ENCODE assay signal across 23 mouse cellular contexts in genomic region chr2:38343573-38343972, GRCm38 (mm10). TPM values are rescaled to one million over a fixed set of nuclear protein-coding genes. Genes with fewer than 3 reads are reported as not detected.
DNase-seq lines count a peak whose midpoint lies in the region; ATAC-seq and TF ChIP-seq lines count a peak whose summit lies in the region.
"Had no signal": no experiment of that assay in that cellular context is flagged by ENCODE, and none has a peak within 500 bp of the region (broad histone marks: within the 10 kb centered on the region; RNA-seq: fewer than 3 reads in every experiment).

No protein-coding gene starts in this region.

- no peak for ATAC-seq in forebrain, embryonic 15.5 days (replicated peaks)
- ATAC-seq in midbrain, embryonic 15.5 days (replicated peaks) = no peak
- ATAC-seq in megakaryocyte, adult 5-6 weeks (ENCODE audit: poor library complexity, severe bottlenecking) = no peak
- ATAC-seq: inflammation-experienced regulatory T-cells, adult 6 months; liver, embryonic 12.5 days had no signal

- H3K4me1 ChIP-seq in forebrain, embryonic 15.5 days = peaks cover 44% of the 10 kb centered on the region
- peaks cover 28% of the 10 kb centered on the region for H3K4me1 ChIP-seq in midbrain, embryonic 15.5 days

- peaks cover 4% of the 10 kb centered on the region; the same call in 1 of the 2 replicates for H3K27me3 ChIP-seq in forebrain, embryonic 15.5 days
- peaks cover 51% of the 10 kb centered on the region for H3K27me3 ChIP-seq in midbrain, embryonic 15.5 days (replicated peaks)

- no peak for TF ChIP-seq POLR2A in brain, embryonic 14.5 days (IDR thresholded peaks at IDR 0.05; ENCODE audit: borderline replicate concordance, extremely low read depth, insufficient read depth, insufficient read length, poor library complexity, severe bottlenecking)

- 32% methylated on average over 1 of the region's 1 CpGs for WGBS in forebrain, embryonic 15.5 days
- WGBS in midbrain, embryonic 15.5 days = 19% methylated on average over 1 of the region's 1 CpGs

- TF ChIP-seq CTCF in brain, embryonic 14.5 days (IDR thresholded peaks at IDR 0.05; ENCODE audit: borderline replicate concordance, extremely low read depth, insufficient read depth, insufficient read length) = no peak

- H3K4me3 ChIP-seq in forebrain, embryonic 15.5 days = peak overlapping the region; percentile 22
- H3K4me3 ChIP-seq in midbrain, embryonic 15.5 days = peak overlapping the region; percentile 54
- H3K4me3 ChIP-seq: limb, embryonic 13.5 days; liver, embryonic 12.5 days; megakaryocyte, embryonic 14.5 days; neural tube, embryonic 12.5 days had no signal

- H3K36me3 ChIP-seq in forebrain, embryonic 15.5 days = no peaks in the 10 kb centered on the region
- H3K36me3 ChIP-seq in midbrain, embryonic 15.5 days (replicated peaks) = no peaks in the 10 kb centered on the region
- H3K36me3 ChIP-seq: limb, embryonic 13.5 days; liver, embryonic 12.5 days; neural tube, embryonic 12.5 days had no signal

- peak overlapping the region; percentile 96 for H3K27ac ChIP-seq in forebrain, embryonic 15.5 days (replicated peaks)
- H3K27ac ChIP-seq in midbrain, embryonic 15.5 days = peak overlapping the region; percentile 43
- H3K27ac ChIP-seq: kidney, postnatal 0 days; limb, embryonic 13.5 days; liver, embryonic 12.5 days; neural tube, embryonic 12.5 days had no signal

- H3K9me3 ChIP-seq in forebrain, embryonic 15.5 days = no peaks in the 10 kb centered on the region
- no peaks in the 10 kb centered on the region for H3K9me3 ChIP-seq in midbrain, embryonic 15.5 days
- H3K9me3 ChIP-seq: limb, embryonic 13.5 days; liver, embryonic 12.5 days; megakaryocyte, embryonic 14.5 days; neural tube, embryonic 12.5 days had no signal

- H3K4me2 ChIP-seq in forebrain, embryonic 15.5 days (replicated peaks) = peak overlapping the region; percentile 74
- H3K4me2 ChIP-seq in midbrain, embryonic 15.5 days = peak overlapping the region; percentile 70
- H3K4me2 ChIP-seq: limb, embryonic 13.5 days; liver, embryonic 12.5 days; neural tube, embryonic 12.5 days had no signal

- H3K9ac ChIP-seq in forebrain, embryonic 15.5 days (replicated peaks) = peak overlapping the region; percentile 34
- H3K9ac ChIP-seq in midbrain, embryonic 15.5 days = no peak overlapping the region
- H3K9ac ChIP-seq: limb, embryonic 13.5 days; liver, embryonic 12.5 days; neural tube, embryonic 12.5 days had no signal

- peak; percentile 14 for DNase-seq in embryo, embryonic 11 days
- no peak for DNase-seq in embryo, embryonic 9.5 days (ENCODE audit: extremely low spot score)
- DNase-seq in brain, embryonic 14.5 days (ENCODE audit: low read depth) = peak; percentile 47
- no peak for DNase-seq in urinary bladder, postnatal 25 days (ENCODE audit: low spot score)
- DNase-seq: adrenal gland, postnatal 10 days; cerebellum, adult 2 months; gastrocnemius, postnatal 25 days; kidney, adult 18-20 months; layer of hippocampus, adult 9-11 months; lung, adult 18-20 months; lung, postnatal 10 days; retina, postnatal 1 day; thymus, postnatal 14 days had no signal

RNA-seq across cellular contexts. Expression of gene Lhx2, which starts 4.5 kb away (rescaled TPM):
- 160 and 273 TPM in 2 replicates for polyA plus RNA-seq in brain, embryonic 14.5 days (2012; rRNA removed)
- 91.0 and 111 TPM in 2 replicates for polyA plus RNA-seq in forebrain, embryonic 15.5 days (2015; fragmentation: Nextera tagmentation; extraction: Ambion mirVana)
- polyA plus RNA-seq in midbrain, embryonic 15.5 days (2015; fragmentation: Nextera tagmentation; extraction: Ambion mirVana) = 47.3 and 58.4 TPM in 2 replicates
- total RNA-seq in megakaryocyte, adult 5-6 weeks (2015) = 0.18 and 1.0 TPM in 2 replicates
- total RNA-seq in megakaryocyte, adult 5-6 weeks (2017) = not detected in 2 replicates
- polyA plus RNA-seq: large intestine, adult 2 months had no signal

RNA-seq across cellular contexts. Expression of gene Dennd1a, which starts 56.4 kb away (rescaled TPM):
- polyA plus RNA-seq in brain, embryonic 14.5 days (2012; rRNA removed) = 30.1 and 42.2 TPM in 2 replicates
- polyA plus RNA-seq in forebrain, embryonic 15.5 days (2015; fragmentation: Nextera tagmentation; extraction: Ambion mirVana) = 18.1 and 19.2 TPM in 2 replicates
- polyA plus RNA-seq in midbrain, embryonic 15.5 days (2015; fragmentation: Nextera tagmentation; extraction: Ambion mirVana) = 25.5 and 26.1 TPM in 2 replicates
- 32.1 and 36.8 TPM in 2 replicates for total RNA-seq in megakaryocyte, adult 5-6 weeks (2015)
- 31.9 and 35.0 TPM in 2 replicates for total RNA-seq in megakaryocyte, adult 5-6 weeks (2017)

Comparison
In these comparisons a context has a peak if more than half of its experiments do, and no peak if none do; other contexts are left out.
1. DNase-seq: peak in embryo, embryonic 11 days (single experiment) and brain, embryonic 14.5 days (single experiment); none in embryo, embryonic 9.5 days (single experiment) and urinary bladder, postnatal 25 days (single experiment).